Mouse (Mus musculus) limb, embryonic 11.5 days (tissue): ENCODE data around the gene Gm45062. TPM values are rescaled to one million over a fixed set of nuclear protein-coding genes. Genes with fewer than 3 reads are reported as not detected.

Source experiments
- ATAC-seq: fragments of 200-750 bp; cut with Nextera tagmentation; 2 replicates; pipeline ENCODE4 v1.8.0; 2017; ENCODE audit warnings: low read depth; ENCODE audit not compliant: insufficient number of reproducible peaks, low FRiP score, low TSS enrichment
- DNase-seq: peaks from one replicate; pipeline ENCODE4 v3.0.0-alpha.2; 2015; ENCODE audit warnings: low spot score
- H3K27ac ChIP-seq: fragments of 300-500 bp; sonication (generic); replicated peaks from 2 replicates; pipeline ENCODE4 v1.5.1; 2014; ENCODE audit warnings: low read depth, mild to moderate bottlenecking, low read length
- H3K27me3 ChIP-seq: fragments of 300-500 bp; sonication (generic); 2 replicates; pipeline ENCODE4 v1.6.1; 2014; ENCODE audit warnings: mild to moderate bottlenecking, low read length, mixed read lengths; ENCODE audit not compliant: control insufficient read depth, insufficient read depth
- H3K36me3 ChIP-seq: fragments of 300-500 bp; sonication (generic); 2 replicates; pipeline ENCODE4 v1.6.1; 2014; ENCODE audit warnings: mild to moderate bottlenecking, low read length, moderate library complexity, mixed read lengths; ENCODE audit not compliant: control insufficient read depth, insufficient read depth
- H3K4me1 ChIP-seq: fragments of 300-500 bp; sonication (generic); 2 replicates; pipeline ENCODE4 v1.6.1; 2014; ENCODE audit warnings: low read length, mixed read lengths; ENCODE audit not compliant: control insufficient read depth, insufficient read depth
- H3K4me2 ChIP-seq: fragments of 300-500 bp; sonication (generic); 2 replicates; pipeline ENCODE4 v1.6.1; 2014; ENCODE audit warnings: low read depth, mild to moderate bottlenecking, moderate library complexity; ENCODE audit not compliant: severe bottlenecking
- H3K4me3 ChIP-seq: fragments of 300-500 bp; sonication (generic); 2 replicates; pipeline ENCODE4 v1.5.1; 2014; ENCODE audit warnings: low read depth, low read length
- H3K9ac ChIP-seq: fragments of 300-500 bp; sonication (generic); 2 replicates; pipeline ENCODE4 v1.6.1; 2014; ENCODE audit warnings: mild to moderate bottlenecking, low read length
- H3K9me3 ChIP-seq: fragments of 300-500 bp; sonication (generic); 2 replicates; pipeline ENCODE4 v1.6.1; 2016; ENCODE audit warnings: low read length; ENCODE audit not compliant: control insufficient read depth
- WGBS: fragments of 180-500 bp; shearing (Covaris S2); extraction: QIAGEN DNeasy Blood & Tissue Kit; methylation state at CpG from one replicate; pipeline ENCODE4 v1.1.7; 2014; 5-methylcytosine and 5-hydroxymethylcytosine counted together
- polyA plus RNA-seq: library from polyadenylated mRNA; unstranded; fragments of >200 nt; fragmentation: Nextera tagmentation; extraction: Ambion mirVana; gene quantifications from 2 replicates; pipeline ENCODE4 v1.2.1, GENCODE M21; 2014

Gm45062 gene
- polyA plus RNA-seq, 1 experiment from 2014 or later = 16.1 TPM

GRCm38 (mm10) chr6:8497868-8498257, 238.6 kb downstream of the Gm45062 start:
- H3K36me3 ChIP-seq = no peaks in the 10 kb centered on the region
- H3K9ac ChIP-seq = no peak overlapping the region
- H3K4me2 ChIP-seq = no peak overlapping the region
- ATAC-seq = no peak
- H3K27ac ChIP-seq = no peak overlapping the region
- H3K27me3 ChIP-seq = no peaks in the 10 kb centered on the region
- H3K9me3 ChIP-seq = no peaks in the 10 kb centered on the region
- DNase-seq = no peak
- WGBS = 67% methylated on average over 6 of the region's 6 CpGs
- H3K4me1 ChIP-seq = no peaks in the 10 kb centered on the region
- no peak overlapping the region for H3K4me3 ChIP-seq

- Histone ChIP-seq H3K4me1 (no peaks in the 10 kb centered on the region), H3K27ac (no peak overlapping the region), H3K4me3 (no peak overlapping the region), H3K36me3 (no peaks in the 10 kb centered on the region), H3K9ac (no peak overlapping the region), H3K9me3 (no peaks in the 10 kb centered on the region), H3K27me3 (no peaks in the 10 kb centered on the region), H3K4me2 (no peak overlapping the region)
- ATAC-seq = no peak
- 92% methylated on average over 3 of the region's 3 CpGs for WGBS
- no peak for DNase-seq
Measured at GRCm38 (mm10) chr6:8498961-8499360, 239.7 kb downstream of the Gm45062 start.

GRCm38 (mm10) chr6:8503953-8504352, 244.7 kb downstream of the Gm45062 start:
- WGBS = 58% methylated on average over 3 of the region's 3 CpGs
- no peak overlapping the region for H3K27ac ChIP-seq
- H3K9ac ChIP-seq = no peak overlapping the region
- no peak overlapping the region for H3K4me3 ChIP-seq
- H3K36me3 ChIP-seq = no peaks in the 10 kb centered on the region
- no peaks in the 10 kb centered on the region for H3K27me3 ChIP-seq
- H3K4me2 ChIP-seq = no peak overlapping the region
- no peak for DNase-seq
- H3K9me3 ChIP-seq = no peaks in the 10 kb centered on the region
- ATAC-seq = no peak
- no peaks in the 10 kb centered on the region for H3K4me1 ChIP-seq

GRCm38 (mm10) chr6:8504521-8505228, 245.4 kb downstream of the Gm45062 start:
- Histone ChIP-seq H3K4me2 (no peak overlapping the region), H3K4me3 (no peak overlapping the region), H3K9ac (no peak overlapping the region), H3K36me3 (no peaks in the 10 kb centered on the region), H3K4me1 (no peaks in the 10 kb centered on the region), H3K27ac (no peak overlapping the region), H3K9me3 (no peaks in the 10 kb centered on the region), H3K27me3 (no peaks in the 10 kb centered on the region)
- DNase-seq = no peak
- ATAC-seq = no peak
- 87% methylated on average over 6 of the region's 6 CpGs for WGBS

GRCm38 (mm10) chr6:8506631-8507030, 247.4 kb downstream of the Gm45062 start:
- Histone ChIP-seq H3K4me1 (no peaks in the 10 kb centered on the region), H3K9ac (no peak overlapping the region), H3K27ac (no peak overlapping the region), H3K4me3 (no peak overlapping the region), H3K36me3 (no peaks in the 10 kb centered on the region), H3K9me3 (no peaks in the 10 kb centered on the region), H3K27me3 (no peaks in the 10 kb centered on the region), H3K4me2 (no peak overlapping the region)
- DNase-seq (no peak), ATAC-seq (no peak)

GRCm38 (mm10) chr6:8508883-8509536, 249.8 kb downstream of the Gm45062 start:
- under 1% methylated on average over 49 of the region's 56 CpGs for WGBS
- Histone ChIP-seq H3K27me3 (no peaks in the 10 kb centered on the region), H3K9me3 (no peaks in the 10 kb centered on the region), H3K4me1 (peaks cover 7% of the 10 kb centered on the region; the same call in 1 of the 2 replicates), H3K36me3 (no peaks in the 10 kb centered on the region), H3K27ac (peak overlapping the region; percentile 97), H3K4me3 (peak overlapping the region; percentile 83), H3K9ac (peak overlapping the region; percentile 98), H3K4me2 (peak overlapping the region; percentile 68)
- DNase-seq = peak; percentile 99
- ATAC-seq = peak; percentile 99

GRCm38 (mm10) chr6:8509551-8509950, 250.3 kb downstream of the Gm45062 start, which contains the start of gene Glcci1:
Gene Glcci1 (plus strand): TSS chr6:8509600.
- Histone ChIP-seq H3K9me3 (no peaks in the 10 kb centered on the region), H3K27me3 (no peaks in the 10 kb centered on the region), H3K27ac (peak within 1 kb of the TSS; percentile 97), H3K9ac (peak within 1 kb of the TSS; percentile 98), H3K4me2 (peak within 1 kb of the TSS; percentile 68), H3K4me1 (peaks cover 7% of the 10 kb centered on the region; the same call in 1 of the 2 replicates), H3K4me3 (peak within 1 kb of the TSS; percentile 83), H3K36me3 (no peaks in the 10 kb centered on the region)
- ATAC-seq = peak; percentile 84
- 2% methylated on average over 24 of the region's 69 CpGs for WGBS
- DNase-seq = peak; percentile 78

GRCm38 (mm10) chr6:8509961-8510863, 251.0 kb downstream of the Gm45062 start:
- H3K27me3 ChIP-seq = no peaks in the 10 kb centered on the region
- peak overlapping the region; percentile 68 for H3K4me2 ChIP-seq
- no peaks in the 10 kb centered on the region for H3K9me3 ChIP-seq
- peak overlapping the region; percentile 97 for H3K27ac ChIP-seq
- 0% methylated on average over 37 of the region's 73 CpGs for WGBS
- DNase-seq = peak; percentile 69
- H3K36me3 ChIP-seq = no peaks in the 10 kb centered on the region
- H3K4me3 ChIP-seq = peak overlapping the region; percentile 83
- ATAC-seq = peak; percentile 31
- H3K4me1 ChIP-seq = peaks cover 7% of the 10 kb centered on the region; the same call in 1 of the 2 replicates
- peak overlapping the region; percentile 98 for H3K9ac ChIP-seq
